Mouse (Mus musculus) kidney, adult 2 months (tissue): ENCODE data around the gene Rrbp1.

Experiments
- CTCF ChIP-seq: fragments of 200-500 bp; conservative IDR thresholded peaks from 2 replicates; pipeline ENCODE4 v1.5.1; 2011; ENCODE audit warnings: low read depth, mild to moderate bottlenecking, control low read depth, low read length, moderate library complexity, mixed read lengths; ENCODE audit not compliant: insufficient read depth, insufficient read length
- POLR2A ChIP-seq: fragments of 200-500 bp; IDR thresholded peaks from one replicate; pipeline ENCODE4 v1.6.1; 2011; ENCODE audit warnings: low read depth, low read length, control low read depth

DNA sequence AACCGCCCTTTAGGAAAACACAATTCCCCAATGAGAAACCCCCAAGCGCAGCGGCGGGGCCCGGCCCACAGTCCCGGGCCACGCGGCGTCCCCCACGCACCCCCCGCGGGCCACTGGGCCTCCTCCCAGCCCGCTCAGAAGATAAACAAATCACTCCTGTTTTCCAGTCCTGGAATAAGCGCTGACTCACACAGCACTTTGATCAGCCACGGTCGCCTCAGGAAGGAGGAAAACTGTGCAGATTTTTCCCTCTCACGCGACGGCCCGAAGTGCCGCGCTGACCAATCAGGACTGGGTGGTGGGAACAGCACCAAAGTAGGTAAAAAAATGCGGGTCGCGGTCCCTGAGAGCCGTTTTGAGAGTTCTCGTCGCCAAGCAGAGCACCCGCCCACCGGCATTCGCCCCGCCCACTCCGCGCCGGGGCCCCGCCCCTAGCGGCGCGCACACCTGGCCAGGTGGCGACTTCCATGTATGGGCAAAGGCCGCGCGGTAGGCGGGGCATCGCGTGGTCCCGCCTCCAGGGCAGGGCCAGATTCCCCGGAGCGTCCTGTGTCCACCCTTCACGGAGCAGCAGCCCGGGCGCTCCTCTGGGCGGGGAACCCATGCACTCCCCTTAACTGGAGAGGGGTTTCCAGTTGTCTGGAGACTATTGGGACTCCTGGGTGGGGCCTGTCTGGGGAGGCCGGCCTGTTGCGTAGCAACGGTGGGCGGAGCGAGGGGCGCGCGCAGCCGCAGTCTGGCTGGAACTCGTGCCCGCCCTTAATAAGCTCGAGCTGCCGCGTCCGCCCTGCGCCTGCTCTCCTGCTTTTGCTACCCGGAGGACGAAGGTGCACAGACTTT is 96.1 kb downstream of the Rrbp1 start, which contains the start of gene Dstn:
- TF ChIP-seq POLR2A (peak; percentile 98), CTCF (no peak)
